Mouse (Mus musculus): Measurements from ENCODE around the gene Gm45213. TPM values are rescaled to one million over a fixed set of nuclear protein-coding genes. Genes with fewer than 3 reads are reported as not detected.

Gene Gm45213
- not detected in 2 replicates for polyA plus RNA-seq (2015; fragmentation: Nextera tagmentation; extraction: Ambion mirVana)

DNA sequence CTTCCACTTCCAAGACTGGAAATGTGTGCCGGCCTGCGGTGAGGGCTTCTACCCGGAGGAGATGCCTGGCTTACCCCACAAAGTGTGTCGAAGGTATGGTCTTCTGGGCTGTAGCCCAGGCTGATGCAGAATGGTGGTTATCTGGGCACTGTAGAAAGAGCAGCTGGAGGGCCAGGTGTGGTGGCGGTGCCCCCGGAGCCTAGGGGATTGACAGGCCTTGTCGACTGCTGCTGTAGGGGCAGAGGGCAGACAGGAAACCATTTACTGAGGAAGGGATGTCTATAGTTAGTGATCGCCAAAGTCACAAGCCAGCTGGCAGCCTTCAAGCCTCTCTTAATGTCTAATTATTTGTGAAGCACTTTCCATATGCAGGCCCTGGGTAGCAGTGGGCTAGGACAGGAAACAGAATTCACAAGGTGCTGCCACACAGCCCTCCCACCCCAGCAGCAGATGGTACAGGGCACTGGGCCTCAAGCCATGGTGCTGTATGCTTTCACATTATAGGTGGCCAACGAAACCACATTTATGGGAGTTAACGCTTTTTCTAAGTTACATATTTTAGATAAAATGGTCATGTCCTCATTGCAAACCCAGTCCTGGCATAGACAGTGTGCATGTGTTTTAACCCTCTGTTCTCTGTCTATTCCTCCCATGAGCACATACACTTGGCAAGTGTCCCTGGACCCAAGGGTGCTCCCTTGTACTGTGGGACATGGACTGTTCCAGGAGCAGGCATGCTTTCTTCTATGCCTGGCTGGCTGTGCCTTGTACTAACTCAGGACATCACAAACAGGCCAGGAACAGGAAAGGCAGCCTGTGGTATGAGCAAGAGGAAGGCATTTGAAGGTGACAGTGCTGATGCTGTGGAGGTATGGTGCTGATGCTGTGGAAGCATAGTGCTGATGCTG is at the start of gene Gm45213:
Gene Gm45213, plus strand, starts transcription at position 51 of the 908 bp plus-strand sequence.
- 61% methylated on average over 10 of the region's 10 CpGs for WGBS

DNA sequence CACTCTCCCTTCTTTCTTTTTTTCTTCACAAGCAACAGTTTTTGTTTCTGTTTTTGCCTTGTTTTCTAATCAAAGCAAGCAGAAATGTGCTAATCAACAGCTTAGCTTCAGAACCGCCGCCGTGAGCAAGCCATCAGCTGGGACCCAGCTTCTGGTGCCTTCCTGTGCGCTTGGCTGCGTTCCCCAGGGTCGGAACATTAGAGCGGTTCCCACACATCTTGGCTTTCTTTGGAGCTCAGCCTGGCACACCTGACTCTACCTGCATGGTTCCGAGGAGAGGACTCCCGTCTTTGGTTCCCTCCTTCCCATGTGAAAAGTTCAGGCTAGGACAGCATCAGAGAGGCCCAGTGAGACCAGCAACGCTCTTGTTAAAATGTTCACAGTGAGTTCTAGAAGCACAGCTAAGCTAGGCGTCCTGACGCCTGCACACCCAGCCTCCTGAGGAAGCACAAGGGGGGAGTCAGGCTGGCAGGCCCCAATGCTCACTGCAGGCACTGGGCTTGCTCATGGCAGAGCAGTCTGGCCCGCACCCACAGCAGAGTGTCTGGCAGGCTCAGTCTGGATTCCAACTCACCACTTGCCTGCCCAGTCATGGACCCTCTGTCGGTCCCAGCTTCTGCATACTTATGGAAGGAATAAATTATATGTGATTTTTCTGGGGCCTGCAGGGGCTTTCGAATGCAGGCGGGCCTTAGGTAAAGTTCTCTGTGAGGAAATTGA is 42.2 kb upstream of the Gm45213 start:
- ATAC-seq (ENCODE audit: insufficient read depth, low FRiP score, low read depth) = peak; percentile 31; the same call in 1 of the 2 replicates
- 77% methylated on average over 16 of the region's 16 CpGs for WGBS
- Histone ChIP-seq H3K9me3 (no peaks in the 10 kb centered on the region), H3K27me3 (replicated peaks) (no peaks in the 10 kb centered on the region), H3K4me1 (no peaks in the 10 kb centered on the region), H3K27ac (peak overlapping the region; percentile 79), H3K4me3 (replicated peaks) (no peak overlapping the region), H3K4me2 (no peak overlapping the region), H3K36me3 (no peaks in the 10 kb centered on the region), H3K9ac (no peak overlapping the region)

More for the DNA sequence above, at the start of gene Gm45213:
- Histone ChIP-seq H3K9ac (no peak within 1 kb of the TSS), H3K27ac (no peak within 1 kb of the TSS), H3K27me3 (replicated peaks) (no peaks in the 10 kb centered on the region), H3K36me3 (no peaks in the 10 kb centered on the region), H3K9me3 (no peaks in the 10 kb centered on the region), H3K4me2 (no peak within 1 kb of the TSS), H3K4me1 (no peaks in the 10 kb centered on the region), H3K4me3 (replicated peaks) (no peak within 1 kb of the TSS)
- no peak for ATAC-seq (ENCODE audit: insufficient read depth, low FRiP score, low read depth)

DNA sequence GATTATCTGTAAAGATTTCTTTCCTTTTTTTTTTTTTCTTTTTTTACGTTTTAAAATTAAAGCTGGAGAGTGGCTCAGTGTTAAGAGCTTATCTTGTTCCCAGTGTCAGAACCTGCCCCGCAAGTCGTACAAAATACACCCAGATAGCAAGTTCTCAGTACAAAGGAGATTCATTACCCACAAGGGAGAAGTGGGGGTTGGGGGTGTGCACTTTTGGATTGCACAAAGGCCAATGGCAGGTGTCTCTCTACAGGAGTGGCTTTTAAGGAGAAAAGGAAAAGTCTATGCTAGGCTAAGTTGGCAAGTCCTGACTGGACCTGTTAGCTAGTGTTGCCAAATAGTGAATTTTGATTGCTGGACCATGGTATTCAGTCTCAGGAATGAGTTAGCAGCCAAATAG is 41.6 kb upstream of the Gm45213 start:
- no peaks in the 10 kb centered on the region for H3K36me3 ChIP-seq
- ATAC-seq (ENCODE audit: insufficient read depth, low FRiP score, low read depth) = no peak
- WGBS = 50% methylated on average over 3 of the region's 3 CpGs
- no peak overlapping the region for H3K4me3 ChIP-seq (replicated peaks)
- no peaks in the 10 kb centered on the region for H3K27me3 ChIP-seq (replicated peaks)
- no peak overlapping the region for H3K9ac ChIP-seq
- H3K27ac ChIP-seq = peak overlapping the region; percentile 79; the same call in 1 of the 2 replicates
- H3K4me2 ChIP-seq = no peak overlapping the region
- H3K9me3 ChIP-seq = no peaks in the 10 kb centered on the region
- H3K4me1 ChIP-seq = no peaks in the 10 kb centered on the region

DNA sequence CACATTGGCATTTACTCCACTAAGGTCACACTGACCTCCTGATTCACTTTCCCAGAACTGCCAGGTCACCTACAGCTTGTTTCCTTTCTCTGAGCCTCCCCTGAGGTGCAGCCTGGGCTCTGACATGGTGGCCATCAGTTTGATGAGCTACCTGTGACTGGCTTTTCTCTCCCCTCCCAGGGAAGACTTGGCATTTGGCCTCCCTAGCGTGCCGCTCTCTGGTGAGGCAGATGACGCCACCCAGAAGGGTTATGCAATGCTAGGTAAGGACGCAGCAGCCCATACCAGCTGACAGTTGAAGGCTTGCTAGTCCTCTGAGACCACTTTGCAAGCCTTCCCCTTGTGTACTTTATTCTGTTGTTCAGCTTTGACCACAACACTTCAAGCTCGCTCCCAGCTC is 40.0 kb upstream of the Gm45213 start:
- H3K27ac ChIP-seq = no peak overlapping the region
- ATAC-seq (ENCODE audit: insufficient read depth, low FRiP score, low read depth) = no peak
- 88% methylated on average over 5 of the region's 5 CpGs for WGBS

DNA sequence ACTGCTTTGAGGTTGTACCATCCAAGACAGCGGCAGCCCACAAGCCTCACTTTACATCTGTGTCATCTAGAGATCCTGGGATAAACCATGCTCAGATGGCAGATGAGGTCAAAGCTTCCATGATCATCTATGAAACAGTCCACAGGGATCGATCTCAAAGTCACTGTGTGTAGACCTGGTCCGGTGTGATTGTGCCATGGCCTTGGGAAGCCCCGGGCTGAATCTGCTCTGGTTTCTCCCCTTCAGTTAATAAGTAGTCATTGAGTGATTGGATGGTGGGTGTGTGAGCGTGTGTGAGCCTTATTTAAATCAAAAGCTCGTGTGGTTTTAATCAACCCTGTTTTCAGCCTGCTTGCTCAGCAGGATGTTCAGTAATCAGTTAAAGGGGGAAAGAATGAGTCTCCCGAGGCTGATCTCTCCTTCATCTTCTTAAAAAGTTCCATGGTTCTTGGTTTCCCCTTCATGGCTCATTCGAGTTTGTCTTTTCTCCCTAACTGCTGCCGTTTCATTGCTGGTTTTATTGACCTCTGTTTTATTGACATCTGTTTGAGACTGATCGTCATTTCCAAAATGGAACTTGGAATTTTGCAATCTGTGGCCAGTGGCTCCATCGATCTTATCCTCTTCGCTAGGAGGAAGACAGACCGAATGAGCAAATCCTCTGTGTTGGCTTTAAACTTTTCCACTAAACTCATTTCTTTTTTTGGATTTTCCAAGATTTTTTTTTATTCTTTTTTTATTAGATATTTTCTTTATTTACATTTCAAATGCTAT is 39.4 kb upstream of the Gm45213 start:
- ATAC-seq (ENCODE audit: insufficient read depth, low FRiP score, low read depth) = no peak
- 75% methylated on average over 13 of the region's 13 CpGs for WGBS
- H3K4me2 ChIP-seq = no peak overlapping the region

More for the DNA sequence above, 40.0 kb upstream of the Gm45213 start:
- Histone ChIP-seq H3K27me3 (replicated peaks) (no peaks in the 10 kb centered on the region), H3K4me1 (no peaks in the 10 kb centered on the region), H3K9me3 (no peaks in the 10 kb centered on the region), H3K36me3 (no peaks in the 10 kb centered on the region), H3K4me2 (no peak overlapping the region), H3K4me3 (replicated peaks) (no peak overlapping the region), H3K9ac (no peak overlapping the region)

DNA sequence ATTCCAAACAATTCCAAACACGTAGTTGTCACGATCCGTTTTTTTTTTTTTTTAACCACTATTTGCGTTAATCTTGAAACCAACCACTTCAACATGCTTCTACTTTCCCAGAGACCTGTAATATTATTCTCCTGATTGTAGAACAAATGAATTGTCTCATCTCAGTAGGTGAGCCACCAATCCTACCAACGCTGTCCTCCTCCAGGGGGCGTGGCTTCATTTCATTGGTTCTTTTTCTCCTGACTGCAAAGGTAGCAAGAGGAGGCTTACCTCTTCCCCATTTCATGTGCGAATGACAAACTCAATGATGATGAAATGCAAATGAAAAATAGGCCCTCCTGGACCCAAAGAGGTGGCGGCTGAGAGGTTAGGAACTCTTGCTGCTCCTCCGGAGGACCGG is 38.3 kb upstream of the Gm45213 start:
- Histone ChIP-seq H3K9me3 (no peaks in the 10 kb centered on the region), H3K9ac (no peak overlapping the region), H3K4me3 (replicated peaks) (no peak overlapping the region), H3K36me3 (no peaks in the 10 kb centered on the region), H3K27ac (no peak overlapping the region), H3K4me2 (no peak overlapping the region), H3K27me3 (replicated peaks) (no peaks in the 10 kb centered on the region), H3K4me1 (no peaks in the 10 kb centered on the region)
- ATAC-seq (ENCODE audit: insufficient read depth, low FRiP score, low read depth) = no peak
- WGBS = 84% methylated on average over 10 of the region's 10 CpGs

More for the DNA sequence above, 39.4 kb upstream of the Gm45213 start:
- Histone ChIP-seq H3K4me3 (replicated peaks) (no peak overlapping the region), H3K27me3 (replicated peaks) (no peaks in the 10 kb centered on the region), H3K9me3 (no peaks in the 10 kb centered on the region), H3K36me3 (no peaks in the 10 kb centered on the region), H3K4me1 (no peaks in the 10 kb centered on the region), H3K9ac (no peak overlapping the region), H3K27ac (no peak overlapping the region)

DNA sequence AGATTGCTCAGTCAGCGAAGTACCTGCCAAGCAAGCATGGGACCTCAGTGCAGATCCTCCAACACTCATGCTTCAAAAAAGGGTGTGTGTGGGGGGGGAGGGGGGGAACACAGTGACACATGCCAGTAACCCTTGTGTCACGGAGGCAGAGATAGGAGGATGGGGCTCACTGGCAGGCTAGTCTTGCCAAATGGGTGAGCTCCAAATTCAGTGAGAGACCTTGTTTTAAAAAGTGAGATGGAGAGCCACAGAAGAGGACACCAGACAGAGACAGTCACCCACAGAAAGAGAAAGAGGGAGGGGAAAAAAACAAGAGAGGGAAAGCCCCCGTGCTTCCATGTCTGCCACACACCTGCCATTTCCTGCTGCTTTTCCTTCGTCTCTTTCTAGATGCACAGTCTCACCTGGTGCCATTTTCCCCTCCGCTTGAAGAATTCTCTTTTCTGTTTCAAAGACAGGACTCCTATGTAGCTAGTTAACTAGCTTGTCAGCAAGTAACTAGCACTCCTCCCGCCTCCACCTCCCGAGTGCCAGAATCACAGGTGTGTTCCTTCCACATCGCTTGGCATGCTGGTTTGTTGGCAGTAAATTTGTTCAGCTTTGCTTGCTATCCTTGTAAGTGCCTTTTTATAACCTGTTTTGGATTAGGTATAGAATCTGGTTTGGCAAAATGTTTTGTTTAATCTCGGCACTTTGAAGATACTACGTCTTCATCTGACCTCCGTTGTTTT is 35.1 kb upstream of the Gm45213 start:
- Histone ChIP-seq H3K27ac (no peak overlapping the region), H3K36me3 (no peaks in the 10 kb centered on the region), H3K4me1 (no peaks in the 10 kb centered on the region), H3K4me2 (no peak overlapping the region), H3K9ac (no peak overlapping the region), H3K9me3 (no peaks in the 10 kb centered on the region), H3K27me3 (replicated peaks) (no peaks in the 10 kb centered on the region), H3K4me3 (replicated peaks) (no peak overlapping the region)
- WGBS = 71% methylated on average over 11 of the region's 11 CpGs
- ATAC-seq (ENCODE audit: insufficient read depth, low FRiP score, low read depth) = no peak

DNA sequence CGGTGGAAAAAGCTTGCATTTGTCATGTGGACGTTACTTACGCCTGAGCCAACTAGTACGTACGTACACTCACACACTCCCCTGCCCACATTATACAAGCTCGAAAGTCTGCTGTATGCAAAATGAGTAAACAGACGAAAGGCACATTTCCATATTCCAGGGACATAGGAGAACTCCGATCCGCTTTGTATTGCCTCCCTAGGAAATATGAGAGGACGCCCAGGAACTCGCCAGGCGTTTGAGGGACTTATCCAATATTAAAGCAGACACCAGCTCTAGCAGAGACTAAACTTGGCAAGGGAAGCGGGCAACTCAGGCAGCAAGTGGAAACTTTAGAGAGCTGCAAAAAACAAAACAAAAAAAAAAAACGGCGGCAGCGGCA is 34.5 kb upstream of the Gm45213 start:
- 65% methylated on average over 16 of the region's 16 CpGs for WGBS
- H3K27ac ChIP-seq = no peak overlapping the region
- no peaks in the 10 kb centered on the region for H3K36me3 ChIP-seq

DNA sequence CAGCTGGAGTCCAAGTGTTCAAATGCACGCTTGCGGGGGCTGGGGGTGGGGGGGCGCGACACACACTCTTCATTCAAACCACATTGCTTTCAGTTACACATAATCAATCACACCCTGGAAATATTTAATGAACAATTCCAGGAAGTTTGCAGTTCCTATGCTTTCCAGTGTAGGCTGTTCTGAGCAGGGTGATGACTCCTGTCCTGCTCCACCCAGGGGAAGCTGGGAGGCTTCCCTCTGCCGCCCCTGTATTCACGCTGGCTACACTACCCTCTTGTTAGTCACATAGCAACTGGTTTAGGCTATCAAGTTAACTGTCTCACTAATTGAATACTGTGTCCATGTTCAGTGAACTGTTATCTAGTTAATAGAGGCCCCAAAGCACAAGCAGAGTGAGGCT is 32.9 kb upstream of the Gm45213 start:
- no peaks in the 10 kb centered on the region for H3K4me1 ChIP-seq
- H3K4me2 ChIP-seq = no peak overlapping the region
- no peaks in the 10 kb centered on the region for H3K36me3 ChIP-seq
- no peak overlapping the region for H3K9ac ChIP-seq
- WGBS = 64% methylated on average over 6 of the region's 6 CpGs
- H3K4me3 ChIP-seq (replicated peaks) = no peak overlapping the region
- H3K9me3 ChIP-seq = no peaks in the 10 kb centered on the region
- no peaks in the 10 kb centered on the region for H3K27me3 ChIP-seq (replicated peaks)
- no peak for ATAC-seq (ENCODE audit: insufficient read depth, low FRiP score, low read depth)
- no peak overlapping the region for H3K27ac ChIP-seq

More for the DNA sequence above, 34.5 kb upstream of the Gm45213 start:
- Histone ChIP-seq H3K9ac (no peak overlapping the region), H3K4me1 (no peaks in the 10 kb centered on the region), H3K27me3 (replicated peaks) (no peaks in the 10 kb centered on the region), H3K4me3 (replicated peaks) (no peak overlapping the region), H3K4me2 (no peak overlapping the region), H3K9me3 (no peaks in the 10 kb centered on the region)
- ATAC-seq (ENCODE audit: insufficient read depth, low FRiP score, low read depth) = no peak

DNA sequence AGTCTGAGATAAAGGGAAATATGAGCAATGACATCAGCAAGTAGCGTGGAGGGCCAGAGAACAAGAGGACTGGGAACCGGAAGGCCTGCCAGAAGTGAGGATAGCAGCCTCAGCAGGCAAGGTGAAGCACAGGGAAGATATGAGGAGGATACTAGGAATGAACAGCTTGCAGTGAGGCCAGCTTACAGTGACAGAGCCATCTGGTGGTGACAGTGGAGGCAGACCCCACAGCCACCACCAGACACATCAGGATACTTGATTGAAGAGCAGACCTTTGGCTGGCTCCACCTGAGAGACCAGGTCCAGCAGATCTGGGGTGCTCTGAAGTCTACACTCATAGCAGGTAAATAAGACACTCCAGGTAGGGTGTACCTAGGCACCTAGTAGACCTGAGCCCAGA is 15.7 kb upstream of the Gm45213 start:
- H3K4me2 ChIP-seq = no peak overlapping the region
- no peaks in the 10 kb centered on the region for H3K27me3 ChIP-seq (replicated peaks)
- no peak overlapping the region for H3K4me3 ChIP-seq (replicated peaks)
- no peaks in the 10 kb centered on the region for H3K4me1 ChIP-seq
- H3K36me3 ChIP-seq = no peaks in the 10 kb centered on the region
- 89% methylated on average over 2 of the region's 2 CpGs for WGBS
- no peak overlapping the region for H3K9ac ChIP-seq
- H3K27ac ChIP-seq = no peak overlapping the region
- ATAC-seq (ENCODE audit: insufficient read depth, low FRiP score, low read depth) = no peak
- H3K9me3 ChIP-seq = no peaks in the 10 kb centered on the region

DNA sequence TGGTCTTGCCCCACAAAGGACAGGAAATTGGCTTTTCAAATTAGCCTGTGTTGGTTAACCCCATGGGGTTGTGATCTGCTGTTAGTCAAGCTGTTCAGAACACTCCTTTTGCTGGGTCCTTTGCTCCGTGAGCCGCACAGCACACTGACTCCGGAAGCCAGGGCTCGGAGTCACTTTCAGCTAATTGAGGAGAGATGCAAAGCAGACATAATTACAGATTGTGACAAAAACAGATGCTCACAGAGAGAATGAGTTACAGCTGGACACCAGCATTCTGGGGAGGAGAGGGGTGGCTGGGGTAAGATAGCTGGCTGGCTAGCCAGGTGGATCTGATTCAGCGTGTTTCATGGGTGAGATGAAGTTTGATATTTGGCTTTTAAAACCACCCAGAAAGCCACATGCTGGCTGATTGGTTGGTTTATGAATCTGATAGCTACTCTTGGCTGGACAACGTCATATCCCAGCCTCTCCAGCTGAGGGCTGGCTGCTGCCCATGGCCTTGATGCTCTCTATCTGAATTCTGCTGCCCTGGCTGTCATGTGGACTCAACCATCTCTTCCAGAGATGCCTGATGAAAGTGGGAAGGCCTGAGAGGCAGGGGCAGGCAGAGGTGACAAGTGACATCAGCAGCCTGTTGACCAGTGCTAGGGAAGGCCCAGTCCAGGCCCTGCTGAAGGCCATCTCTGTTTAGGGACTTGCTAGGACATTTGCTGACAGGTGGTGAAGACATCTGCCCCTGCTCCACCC is 14.5 kb upstream of the Gm45213 start:
- H3K36me3 ChIP-seq = no peaks in the 10 kb centered on the region
- H3K4me3 ChIP-seq (replicated peaks) = no peak overlapping the region
- no peak; the same call in 1 of the 2 replicates for ATAC-seq (ENCODE audit: insufficient read depth, low FRiP score, low read depth)
- H3K9me3 ChIP-seq = no peaks in the 10 kb centered on the region
- H3K4me2 ChIP-seq = no peak overlapping the region
- WGBS = 65% methylated on average over 6 of the region's 6 CpGs
- H3K9ac ChIP-seq = no peak overlapping the region
- H3K4me1 ChIP-seq = no peaks in the 10 kb centered on the region
- no peaks in the 10 kb centered on the region for H3K27me3 ChIP-seq (replicated peaks)
- no peak overlapping the region for H3K27ac ChIP-seq
